Mouse (Mus musculus): ENCODE measurements around the gene Hibadh.

DNA sequence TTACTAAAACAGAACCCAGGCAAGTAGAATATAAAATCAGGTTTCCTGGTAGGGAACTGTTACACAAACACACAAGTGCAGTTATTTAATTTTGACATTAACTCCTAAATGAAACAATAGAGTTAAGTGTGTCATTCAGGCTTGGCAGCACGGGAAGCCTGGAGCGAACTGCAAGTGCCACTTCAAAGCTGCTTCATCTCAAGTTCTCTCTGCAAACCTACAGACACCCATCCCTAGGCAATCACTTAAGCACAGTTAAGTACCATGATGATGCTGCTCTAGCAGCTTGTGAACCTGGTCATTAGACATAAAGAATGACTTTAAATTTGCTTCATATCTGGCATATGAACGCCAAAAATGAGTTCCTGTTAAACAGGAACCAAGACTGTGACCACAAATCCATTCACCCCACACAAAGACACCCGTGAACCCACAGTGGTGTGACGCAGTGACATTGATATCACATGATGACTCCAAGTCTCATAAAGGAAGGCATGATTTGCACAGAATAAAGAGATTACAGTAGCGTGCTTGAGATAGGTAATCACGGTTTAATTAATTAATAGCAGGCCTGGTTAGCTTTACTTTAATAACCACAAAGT is 33.3 kb downstream of the Hibadh start:
- TF ChIP-seq CTCF (conservative IDR thresholded peaks at IDR 0.05; ENCODE audit: low read length) (no peak), NANOG (IDR thresholded peaks at IDR 0.05; ENCODE audit: borderline replicate concordance, low read length) (no peak)

All from E14TG2a.4 (cell line).